Mouse (Mus musculus) liver, embryonic 13.5 days (tissue): ENCODE results near the gene Abhd6. TPM values are rescaled to one million over a fixed set of nuclear protein-coding genes. Genes with fewer than 3 reads are reported as not detected.
A peak's percentile ranks its signal among the peaks of the same experiment; 100 is the strongest.

Experiments used
- ATAC-seq: fragments of 200-750 bp; cut with Nextera tagmentation; 2 replicates; pipeline ENCODE4 v1.8.0; 2017; ENCODE audit warnings: low read depth, mild to moderate bottlenecking, moderate number of reproducible peaks, moderate library complexity
- DNase-seq: peaks from one replicate; pipeline ENCODE4 v3.0.0; 2022
- H3K27ac ChIP-seq: fragments of 300-500 bp; sonication (generic); 2 replicates; pipeline ENCODE4 v1.5.1; 2015; ENCODE audit warnings: moderate library complexity, mild to moderate bottlenecking, inconsistent platforms
- H3K27me3 ChIP-seq: fragments of 300-500 bp; sonication (generic); 2 replicates; pipeline ENCODE4 v1.6.1; 2015; ENCODE audit warnings: mild to moderate bottlenecking, inconsistent platforms
- H3K36me3 ChIP-seq: fragments of 300-500 bp; sonication (generic); 2 replicates; pipeline ENCODE4 v1.6.1; 2015; ENCODE audit warnings: mild to moderate bottlenecking, inconsistent platforms
- H3K4me1 ChIP-seq: fragments of 300-500 bp; sonication (generic); replicated peaks from 2 replicates; pipeline ENCODE4 v1.6.1; 2015; ENCODE audit warnings: inconsistent platforms
- H3K4me2 ChIP-seq: fragments of 300-500 bp; sonication (generic); 2 replicates; pipeline ENCODE4 v1.6.1; 2015; ENCODE audit warnings: inconsistent platforms, mild to moderate bottlenecking, moderate library complexity
- H3K4me3 ChIP-seq: fragments of 300-500 bp; sonication (generic); replicated peaks from 2 replicates; pipeline ENCODE4 v1.5.1; 2015; ENCODE audit warnings: mild to moderate bottlenecking, inconsistent platforms
- H3K9ac ChIP-seq: fragments of 300-500 bp; sonication (generic); 2 replicates; pipeline ENCODE4 v1.6.1; 2015; ENCODE audit warnings: mild to moderate bottlenecking, inconsistent platforms
- H3K9me3 ChIP-seq: fragments of 300-500 bp; sonication (generic); replicated peaks from 2 replicates; pipeline ENCODE4 v1.6.1; 2016; ENCODE audit warnings: inconsistent platforms
- WGBS: fragments of 180-500 bp; shearing (Covaris S2); methylation state at CpG from one replicate; pipeline ENCODE4 v1.1.7; 2015; ENCODE audit not compliant: insufficient replicate concordance; 5-methylcytosine and 5-hydroxymethylcytosine counted together
- polyA plus RNA-seq: library from polyadenylated mRNA; unstranded; fragments of >200 nt; fragmentation: Nextera tagmentation; extraction: Ambion mirVana; gene quantifications from 2 replicates; pipeline ENCODE4 v1.2.1, GENCODE M21; 2015

Gene Abhd6
- polyA plus RNA-seq, 1 experiment from 2014 or later, result 9.3 TPM

GRCm38 (mm10) chr14:7975177-7975576, 27.5 kb upstream of the Abhd6 start:
- H3K9me3 ChIP-seq, result no peaks in the 10 kb centered on the region
- no peaks in the 10 kb centered on the region for H3K4me1 ChIP-seq
- DNase-seq (no peak), ATAC-seq (no peak)
- no peak overlapping the region for H3K27ac ChIP-seq
- H3K36me3 ChIP-seq, result no peaks in the 10 kb centered on the region
- 64% methylated on average over 6 of the region's 6 CpGs for WGBS
- H3K27me3 ChIP-seq, result no peaks in the 10 kb centered on the region
- no peak overlapping the region for H3K4me3 ChIP-seq
- no peak overlapping the region for H3K9ac ChIP-seq
- no peak overlapping the region for H3K4me2 ChIP-seq

GRCm38 (mm10) chr14:7977471-7977870, 25.2 kb upstream of the Abhd6 start:
- no peak for ATAC-seq

GRCm38 (mm10) chr14:7978183-7978582, 24.5 kb upstream of the Abhd6 start:
- H3K27ac ChIP-seq, result 0 out of 2 replicates have a peak overlapping the region, but pooled peaks have one; percentile 9
- WGBS, result 46% methylated on average over 1 of the region's 1 CpGs
- DNase-seq, result no peak

More at GRCm38 (mm10) chr14:7977471-7977870, 25.2 kb upstream of the Abhd6 start:
- WGBS, result 63% methylated on average over 1 of the region's 1 CpGs
- Histone ChIP-seq H3K9ac (no peak overlapping the region), H3K4me1 (no peaks in the 10 kb centered on the region), H3K27ac (0 out of 2 replicates have a peak overlapping the region, but pooled peaks have one; percentile 9), H3K4me3 (no peak overlapping the region), H3K4me2 (no peak overlapping the region), H3K36me3 (no peaks in the 10 kb centered on the region), H3K27me3 (no peaks in the 10 kb centered on the region), H3K9me3 (no peaks in the 10 kb centered on the region)
- DNase-seq, result no peak

GRCm38 (mm10) chr14:7981226-7981625, 21.5 kb upstream of the Abhd6 start:
- Histone ChIP-seq H3K4me2 (no peak overlapping the region), H3K9ac (no peak overlapping the region), H3K4me1 (no peaks in the 10 kb centered on the region), H3K36me3 (no peaks in the 10 kb centered on the region), H3K4me3 (no peak overlapping the region), H3K27me3 (no peaks in the 10 kb centered on the region), H3K9me3 (no peaks in the 10 kb centered on the region), H3K27ac (no peak overlapping the region)
- WGBS, result 88% methylated on average over 1 of the region's 1 CpGs
- DNase-seq (no peak), ATAC-seq (no peak)

More at GRCm38 (mm10) chr14:7978183-7978582, 24.5 kb upstream of the Abhd6 start:
- H3K4me3 ChIP-seq, result no peak overlapping the region
- no peaks in the 10 kb centered on the region for H3K4me1 ChIP-seq
- H3K9me3 ChIP-seq, result no peaks in the 10 kb centered on the region
- H3K4me2 ChIP-seq, result no peak overlapping the region
- H3K36me3 ChIP-seq, result no peaks in the 10 kb centered on the region
- no peak for ATAC-seq
- H3K27me3 ChIP-seq, result no peaks in the 10 kb centered on the region
- H3K9ac ChIP-seq, result no peak overlapping the region

GRCm38 (mm10) chr14:7986913-7987312, 15.8 kb upstream of the Abhd6 start:
- Histone ChIP-seq H3K9me3 (no peaks in the 10 kb centered on the region), H3K27me3 (no peaks in the 10 kb centered on the region), H3K4me2 (no peak overlapping the region), H3K4me1 (no peaks in the 10 kb centered on the region), H3K36me3 (no peaks in the 10 kb centered on the region), H3K4me3 (no peak overlapping the region), H3K27ac (no peak overlapping the region), H3K9ac (no peak overlapping the region)
- WGBS, result 81% methylated on average over 6 of the region's 6 CpGs
- no peak for DNase-seq
- no peak for ATAC-seq

GRCm38 (mm10) chr14:7989371-7989770, 13.3 kb upstream of the Abhd6 start:
- no peaks in the 10 kb centered on the region for H3K36me3 ChIP-seq
- no peaks in the 10 kb centered on the region for H3K9me3 ChIP-seq
- H3K4me2 ChIP-seq, result no peak overlapping the region
- DNase-seq (no peak), ATAC-seq (no peak)
- no peaks in the 10 kb centered on the region for H3K27me3 ChIP-seq
- H3K27ac ChIP-seq, result no peak overlapping the region
- H3K4me1 ChIP-seq, result no peaks in the 10 kb centered on the region
- no peak overlapping the region for H3K4me3 ChIP-seq
- WGBS, result 44% methylated on average over 1 of the region's 1 CpGs
- no peak overlapping the region for H3K9ac ChIP-seq

- 24% methylated on average over 3 of the region's 3 CpGs for WGBS
- no peak overlapping the region for H3K9ac ChIP-seq
- H3K27ac ChIP-seq, result no peak overlapping the region
- H3K4me1 ChIP-seq, result no peaks in the 10 kb centered on the region
- H3K36me3 ChIP-seq, result no peaks in the 10 kb centered on the region
- H3K27me3 ChIP-seq, result no peaks in the 10 kb centered on the region
- H3K9me3 ChIP-seq, result no peaks in the 10 kb centered on the region
- H3K4me2 ChIP-seq, result no peak overlapping the region
- ATAC-seq (no peak), DNase-seq (no peak)
- H3K4me3 ChIP-seq, result no peak overlapping the region
These were observed 12.7 kb upstream of the Abhd6 start for GRCm38 (mm10) chr14:7989961-7990360.

- no peak overlapping the region for H3K9ac ChIP-seq
- peak overlapping the region; percentile 18; the same call in 1 of the 2 replicates for H3K27ac ChIP-seq
- no peaks in the 10 kb centered on the region for H3K27me3 ChIP-seq
- no peaks in the 10 kb centered on the region for H3K9me3 ChIP-seq
- H3K4me3 ChIP-seq, result no peak overlapping the region
- DNase-seq (no peak), ATAC-seq (no peak)
- H3K4me1 ChIP-seq, result no peaks in the 10 kb centered on the region
- WGBS, result 50% methylated on average over 5 of the region's 5 CpGs
- no peaks in the 10 kb centered on the region for H3K36me3 ChIP-seq
- no peak overlapping the region for H3K4me2 ChIP-seq
These were observed 11.5 kb upstream of the Abhd6 start for GRCm38 (mm10) chr14:7991108-7991776.

GRCm38 (mm10) chr14:7992158-7992557, 10.5 kb upstream of the Abhd6 start:
- H3K4me3 ChIP-seq, result no peak overlapping the region
- no peaks in the 10 kb centered on the region for H3K36me3 ChIP-seq
- H3K27me3 ChIP-seq, result no peaks in the 10 kb centered on the region
- H3K9me3 ChIP-seq, result no peaks in the 10 kb centered on the region
- no peak overlapping the region for H3K27ac ChIP-seq
- H3K4me2 ChIP-seq, result no peak overlapping the region
- ATAC-seq, result no peak
- H3K9ac ChIP-seq, result no peak overlapping the region
- no peaks in the 10 kb centered on the region for H3K4me1 ChIP-seq
- no peak for DNase-seq
- WGBS, result 55% methylated on average over 6 of the region's 6 CpGs

- Histone ChIP-seq H3K27me3 (0 out of 2 replicates have a peak, but pooled peaks cover 6% of the 10 kb centered on the region), H3K4me2 (no peak within 1 kb of the TSS), H3K4me1 (no peaks in the 10 kb centered on the region), H3K27ac (no peak within 1 kb of the TSS), H3K9me3 (no peaks in the 10 kb centered on the region), H3K9ac (no peak within 1 kb of the TSS), H3K36me3 (no peaks in the 10 kb centered on the region), H3K4me3 (no peak within 1 kb of the TSS)
- DNase-seq, result no peak
- WGBS, result 52% methylated on average over 8 of the region's 8 CpGs
- ATAC-seq, result no peak
These were observed 8.4 kb upstream of the Abhd6 start, which contains the start of gene Dnase1l3 for GRCm38 (mm10) chr14:7994271-7994767. Gene Dnase1l3 (minus strand): TSS chr14:7994573.

GRCm38 (mm10) chr14:7997255-7997696, 5.4 kb upstream of the Abhd6 start:
- Histone ChIP-seq H3K27me3 (peaks cover 32% of the 10 kb centered on the region), H3K4me3 (no peak overlapping the region; the same call in 1 of the 2 replicates), H3K9ac (no peak overlapping the region), H3K4me1 (no peaks in the 10 kb centered on the region), H3K27ac (no peak overlapping the region), H3K4me2 (peak overlapping the region; percentile 49), H3K9me3 (no peaks in the 10 kb centered on the region), H3K36me3 (no peaks in the 10 kb centered on the region)
- ATAC-seq (peak; percentile 54; the same call in 1 of the 2 replicates), DNase-seq (peak; percentile 69)
- under 1% methylated on average over 15 of the region's 15 CpGs for WGBS

GRCm38 (mm10) chr14:7999030-7999429, 3.7 kb upstream of the Abhd6 start:
- Histone ChIP-seq H3K36me3 (no peaks in the 10 kb centered on the region), H3K4me1 (peaks cover 17% of the 10 kb centered on the region; the same call in 1 of the 2 replicates), H3K27ac (no peak overlapping the region), H3K9ac (no peak overlapping the region), H3K27me3 (peaks cover 50% of the 10 kb centered on the region), H3K4me3 (no peak overlapping the region), H3K9me3 (no peaks in the 10 kb centered on the region), H3K4me2 (no peak overlapping the region)
- 59% methylated on average over 3 of the region's 3 CpGs for WGBS
- ATAC-seq, result no peak
- DNase-seq, result no peak
